Mouse (Mus musculus) lung, postnatal 0 days (tissue): Measurements from ENCODE around the gene Surf6.

Experiments
- CTCF ChIP-seq: IDR thresholded peaks from 2 replicates; pipeline ENCODE4 v1.5.1; 2016; ENCODE audit warnings: antibody characterized with exemption, mild to moderate bottlenecking
- EP300 ChIP-seq: IDR thresholded peaks from 2 replicates; pipeline ENCODE4 v1.6.1; 2016; ENCODE audit warnings: antibody characterized with exemption, mild to moderate bottlenecking, control low read depth

- no peak for TF ChIP-seq CTCF
- TF ChIP-seq EP300, result no peak; the same call in 1 of the 2 replicates
Observed at GRCm38 (mm10) chr2:26902467-26903220, at the start of gene Surf6.
